Mouse (Mus musculus) hindbrain, postnatal 0 days (tissue): ENCODE measurements around the gene Tbc1d16. TPM values are rescaled to one million over a fixed set of nuclear protein-coding genes. Genes with fewer than 3 reads are reported as not detected.

Experiments
- ATAC-seq: fragments of 200-750 bp; cut with Nextera tagmentation; 2 replicates; pipeline ENCODE4 v1.8.0; 2017; ENCODE audit warnings: mild to moderate bottlenecking, moderate TSS enrichment, moderate library complexity
- DNase-seq: peaks from one replicate; pipeline ENCODE4 v3.0.0-alpha.2; 2015; ENCODE audit warnings: low spot score
- H3K27ac ChIP-seq: fragments of 300-500 bp; sonication (generic); 2 replicates; pipeline ENCODE4 v1.5.1; 2014; ENCODE audit warnings: mild to moderate bottlenecking
- H3K27me3 ChIP-seq: fragments of 300-500 bp; sonication (generic); 2 replicates; pipeline ENCODE4 v1.6.1; 2014; ENCODE audit warnings: low read length, mixed read lengths; ENCODE audit not compliant: insufficient read depth
- H3K36me3 ChIP-seq: fragments of 300-500 bp; sonication (generic); 2 replicates; pipeline ENCODE4 v1.6.1; 2014; ENCODE audit warnings: low read length, mixed read lengths; ENCODE audit not compliant: insufficient read depth
- H3K4me1 ChIP-seq: fragments of 300-500 bp; sonication (generic); 2 replicates; pipeline ENCODE4 v1.6.1; 2014; ENCODE audit warnings: antibody characterized with exemption, low read length, mixed read lengths; ENCODE audit not compliant: insufficient read depth
- H3K4me2 ChIP-seq: fragments of 300-500 bp; sonication (generic); 2 replicates; pipeline ENCODE4 v1.6.1; 2014; ENCODE audit warnings: low read depth, mild to moderate bottlenecking, low read length, moderate library complexity, mixed read lengths
- H3K4me3 ChIP-seq: fragments of 300-500 bp; sonication (generic); 2 replicates; pipeline ENCODE4 v1.5.1; 2014; ENCODE audit warnings: low read length
- H3K9ac ChIP-seq: fragments of 300-500 bp; sonication (generic); replicated peaks from 2 replicates; pipeline ENCODE4 v1.6.1; 2014; ENCODE audit warnings: mild to moderate bottlenecking, low read length, moderate library complexity, mixed read lengths
- H3K9me3 ChIP-seq: fragments of 300-500 bp; sonication (generic); 2 replicates; pipeline ENCODE4 v1.6.1; 2016; ENCODE audit warnings: low read length, mixed read lengths
- CTCF ChIP-seq: IDR thresholded peaks from 2 replicates; pipeline ENCODE4 v1.5.1; 2016; ENCODE audit warnings: antibody characterized with exemption, control low read depth, low read depth
- WGBS: fragments of 180-500 bp; shearing (Covaris S2); extraction: QIAGEN DNeasy Blood & Tissue Kit; methylation state at CpG from one replicate; pipeline ENCODE4 v1.1.7; 2014; 5-methylcytosine and 5-hydroxymethylcytosine counted together
- polyA plus RNA-seq: library from polyadenylated mRNA; unstranded; fragments of >200 nt; fragmentation: Nextera tagmentation; extraction: Ambion mirVana; gene quantifications from 2 replicates; pipeline ENCODE4 v1.2.1, GENCODE M21; 2015
- total RNA-seq: library from RNA; depleted of rRNA; stranded (reverse); fragments of >200 nt; gene quantifications from 2 replicates; pipeline ENCODE4 v1.2.3, GENCODE M21; 2014

Gene Tbc1d16
- total and polyA plus RNA-seq, 2 experiments from 2014 or later = 42.1 to 161 TPM

- 66% methylated on average over 3 of the region's 3 CpGs for WGBS
- H3K9ac ChIP-seq = no peak overlapping the region
- H3K4me2 ChIP-seq = no peak overlapping the region
- no peak overlapping the region for H3K27ac ChIP-seq
- H3K9me3 ChIP-seq = no peaks in the 10 kb centered on the region
- H3K4me1 ChIP-seq = peaks cover 19% of the 10 kb centered on the region
- no peaks in the 10 kb centered on the region for H3K36me3 ChIP-seq
- H3K4me3 ChIP-seq = no peak overlapping the region
- no peak for ATAC-seq
- H3K27me3 ChIP-seq = no peaks in the 10 kb centered on the region
- TF ChIP-seq CTCF = no peak
- DNase-seq = no peak
Observed at GRCm38 (mm10) chr11:119186381-119186780, 41.9 kb downstream of the Tbc1d16 start.

- Histone ChIP-seq H3K4me2 (no peak overlapping the region), H3K9me3 (no peaks in the 10 kb centered on the region), H3K27ac (no peak overlapping the region), H3K4me1 (peaks cover 12% of the 10 kb centered on the region), H3K4me3 (no peak overlapping the region), H3K9ac (no peak overlapping the region), H3K36me3 (no peaks in the 10 kb centered on the region), H3K27me3 (no peaks in the 10 kb centered on the region)
- TF ChIP-seq CTCF = no peak
- DNase-seq (no peak), ATAC-seq (no peak)
- WGBS = 61% methylated on average over 15 of the region's 15 CpGs
Observed at GRCm38 (mm10) chr11:119183684-119184310, 44.5 kb downstream of the Tbc1d16 start.

- no peak overlapping the region for H3K4me3 ChIP-seq
- DNase-seq = no peak
- no peaks in the 10 kb centered on the region for H3K36me3 ChIP-seq
- H3K4me1 ChIP-seq = peaks cover 11% of the 10 kb centered on the region; the same call in 1 of the 2 replicates
- WGBS = 63% methylated on average over 12 of the region's 12 CpGs
- H3K9ac ChIP-seq = no peak overlapping the region
- no peak overlapping the region for H3K27ac ChIP-seq
- H3K4me2 ChIP-seq = no peak overlapping the region
- no peaks in the 10 kb centered on the region for H3K27me3 ChIP-seq
- no peaks in the 10 kb centered on the region for H3K9me3 ChIP-seq
- no peak for TF ChIP-seq CTCF
- no peak for ATAC-seq
Observed at GRCm38 (mm10) chr11:119181861-119182395, 46.4 kb downstream of the Tbc1d16 start.

GRCm38 (mm10) chr11:119180824-119181582 lies 47.3 kb downstream of the Tbc1d16 start:
- no peaks in the 10 kb centered on the region for H3K36me3 ChIP-seq
- DNase-seq (no peak), ATAC-seq (no peak)
- H3K27ac ChIP-seq = 0 out of 2 replicates have a peak overlapping the region, but pooled peaks have one; percentile 32
- TF ChIP-seq CTCF = no peak
- 64% methylated on average over 14 of the region's 14 CpGs for WGBS
- H3K9me3 ChIP-seq = no peaks in the 10 kb centered on the region
- no peaks in the 10 kb centered on the region for H3K27me3 ChIP-seq
- H3K9ac ChIP-seq = no peak overlapping the region
- no peak overlapping the region for H3K4me3 ChIP-seq
- H3K4me1 ChIP-seq = peaks cover 14% of the 10 kb centered on the region; the same call in 1 of the 2 replicates
- H3K4me2 ChIP-seq = no peak overlapping the region

GRCm38 (mm10) chr11:119178317-119178716 lies 50.0 kb downstream of the Tbc1d16 start:
- Histone ChIP-seq H3K36me3 (no peaks in the 10 kb centered on the region), H3K4me1 (peaks cover 14% of the 10 kb centered on the region; the same call in 1 of the 2 replicates), H3K9me3 (no peaks in the 10 kb centered on the region), H3K4me2 (no peak overlapping the region), H3K9ac (no peak overlapping the region), H3K27me3 (no peaks in the 10 kb centered on the region), H3K27ac (0 out of 2 replicates have a peak overlapping the region, but pooled peaks have one; percentile 36), H3K4me3 (no peak overlapping the region)
- ATAC-seq = no peak
- TF ChIP-seq CTCF = no peak
- 72% methylated on average over 8 of the region's 8 CpGs for WGBS
- DNase-seq = no peak

GRCm38 (mm10) chr11:119176389-119177179 lies 51.7 kb downstream of the Tbc1d16 start:
- no peak for TF ChIP-seq CTCF
- WGBS = 45% methylated on average over 27 of the region's 27 CpGs
- Histone ChIP-seq H3K27me3 (no peaks in the 10 kb centered on the region), H3K4me2 (peak overlapping the region; percentile 8; the same call in 1 of the 2 replicates), H3K4me3 (no peak overlapping the region), H3K9ac (peak overlapping the region; percentile 28; the same call in 1 of the 2 replicates), H3K27ac (peak overlapping the region; percentile 60), H3K4me1 (peaks cover 7% of the 10 kb centered on the region; the same call in 1 of the 2 replicates), H3K36me3 (no peaks in the 10 kb centered on the region), H3K9me3 (no peaks in the 10 kb centered on the region)
- DNase-seq (peak; percentile 43), ATAC-seq (peak; percentile 36)
